Mouse (Mus musculus) forelimb bud, embryonic 11.5 days (tissue): ENCODE measurements around the gene Tlk2.

ENCODE experiments used
- DNase-seq: peaks from one replicate; pipeline ENCODE4 v3.0.0-alpha.2; 2012; ENCODE audit warnings: low read depth, low spot score

Gene Tlk2

DNA sequence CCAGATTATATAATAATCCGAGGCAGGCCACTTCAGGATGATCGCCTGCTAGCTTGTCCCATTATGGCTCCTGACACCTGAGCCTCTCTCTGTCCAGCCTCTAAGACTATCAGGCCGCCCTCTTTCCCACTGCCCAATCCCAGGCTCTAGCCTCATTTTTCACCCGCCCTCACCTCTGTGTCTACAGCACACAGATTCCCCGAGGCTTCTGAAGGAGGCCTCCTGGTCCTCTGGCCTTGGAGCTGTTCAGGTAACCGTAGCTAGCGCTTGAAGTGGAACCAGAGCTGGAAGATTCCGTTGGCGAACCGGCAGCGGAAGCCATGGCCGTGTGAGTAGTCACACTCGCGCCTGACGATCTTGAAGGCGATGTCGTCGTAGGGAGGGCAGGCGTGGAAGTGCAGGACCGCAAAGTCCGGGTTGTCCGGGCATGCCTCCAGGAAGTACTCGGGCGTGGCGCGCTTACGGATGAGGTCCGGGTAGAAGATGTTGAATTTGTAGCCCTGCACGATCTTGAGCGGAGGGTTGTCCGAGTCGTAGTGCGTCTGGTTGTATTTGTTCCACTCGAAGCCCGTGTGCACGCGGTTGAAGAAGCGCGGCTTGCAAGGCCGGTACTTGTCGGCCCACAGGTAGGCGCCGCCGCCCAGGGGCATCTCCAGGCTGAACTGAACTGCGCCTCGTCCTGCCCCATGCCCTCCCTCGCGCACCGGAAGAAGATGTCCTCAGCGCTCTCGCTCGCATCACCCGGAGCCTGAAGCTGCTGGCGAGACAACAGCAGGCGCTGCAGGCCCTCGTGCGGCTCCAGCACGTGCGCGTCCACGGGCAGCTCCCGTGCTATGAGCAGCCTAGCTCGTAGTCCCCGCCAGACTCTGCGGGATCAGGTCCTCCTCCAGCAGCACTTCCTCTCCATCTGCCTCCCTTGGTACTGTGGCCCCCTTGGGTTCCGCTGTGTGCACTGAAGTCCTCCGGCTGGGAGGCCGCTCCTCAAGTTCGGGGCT is 13.8 kb upstream of the Tlk2 start:
- no peak for DNase-seq

GRCm38 (mm10) chr11:105166780-105167179 is 11.8 kb upstream of the Tlk2 start:
- DNase-seq = no peak

DNA sequence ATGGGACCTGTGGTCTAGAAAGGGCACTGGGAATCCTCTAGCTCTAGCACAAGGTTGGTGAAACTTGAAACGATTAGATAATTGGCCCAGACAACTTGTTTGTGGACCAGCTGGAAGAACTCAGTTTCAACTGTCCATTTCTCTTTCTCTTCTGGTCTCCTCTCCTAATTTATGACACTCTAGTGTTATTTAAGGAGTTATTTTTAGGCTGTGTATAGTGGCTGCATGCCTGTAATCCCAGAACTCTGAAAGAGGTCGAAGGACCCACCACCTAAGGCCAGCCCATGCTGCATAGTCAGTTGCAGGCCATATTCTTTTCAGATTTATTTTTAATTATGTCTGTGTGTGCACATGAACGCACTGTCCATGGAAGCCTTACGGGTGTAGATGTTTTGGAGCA is 916 bp downstream of the Tlk2 start:
- DNase-seq = no peak

GRCm38 (mm10) chr11:105180471-105181091 is 2.0 kb downstream of the Tlk2 start:
- no peak for DNase-seq

- peak; percentile 94 for DNase-seq
These were observed 2.6 kb downstream of the Tlk2 start for GRCm38 (mm10) chr11:105181126-105181637.

DNA sequence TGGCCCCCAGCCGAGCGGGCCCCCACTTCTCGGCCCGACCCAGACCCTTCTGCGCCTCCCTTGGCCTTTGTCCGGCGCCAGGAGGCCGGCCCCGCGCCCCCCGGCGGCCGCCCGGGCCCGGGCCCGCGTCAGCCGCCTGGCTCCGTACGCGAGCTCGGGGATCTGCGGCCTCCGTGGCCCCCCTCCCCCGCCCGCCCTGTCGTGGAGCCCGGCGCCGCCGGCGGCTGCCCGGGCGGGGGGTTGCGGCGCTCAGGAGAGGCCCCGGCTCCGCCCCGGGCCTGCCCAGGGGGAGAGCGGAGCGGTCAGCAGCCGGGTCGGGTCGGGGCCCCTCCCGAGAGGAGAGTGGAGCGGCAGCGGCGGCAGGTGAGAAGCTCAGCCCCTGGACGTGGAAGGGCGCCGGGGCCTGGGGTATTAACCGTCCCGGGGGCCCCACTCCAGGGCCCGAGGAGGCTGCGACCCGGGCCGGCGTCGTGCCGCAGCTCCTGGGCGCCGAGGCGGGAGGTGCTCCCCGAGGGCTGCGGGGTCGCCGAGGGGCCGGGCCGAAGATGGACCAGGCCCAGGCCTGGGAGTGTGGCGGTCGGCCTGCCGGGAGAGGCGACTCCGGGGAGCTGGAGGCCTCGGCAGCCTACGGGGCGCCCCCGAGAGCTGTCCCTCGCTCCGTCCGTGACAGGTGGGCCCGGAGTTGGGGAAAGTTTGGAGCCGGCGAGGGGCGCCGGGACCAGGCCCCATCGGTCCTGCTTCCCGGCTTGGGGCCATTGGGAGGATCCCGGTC is 3.3 kb downstream of the Tlk2 start:
- DNase-seq = no peak

DNA sequence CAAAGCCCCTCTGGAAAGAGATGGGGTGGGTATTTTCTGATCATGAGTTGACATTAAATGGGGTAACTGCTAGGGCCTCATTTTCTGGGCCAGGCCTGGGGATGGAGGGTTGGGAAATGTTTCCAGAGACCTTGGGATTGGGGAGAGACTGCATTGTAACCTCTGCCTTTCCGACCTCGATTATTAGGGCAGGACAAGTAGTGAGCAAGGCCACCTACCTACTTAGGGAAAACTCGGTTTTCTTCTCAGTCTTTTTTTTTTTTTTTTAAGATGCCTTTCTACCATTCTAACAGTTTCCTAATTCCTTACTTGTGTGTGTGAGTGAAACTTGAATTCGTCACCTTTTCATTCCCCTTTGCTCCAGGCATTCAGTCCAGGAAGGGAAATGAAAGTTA is 3.9 kb downstream of the Tlk2 start:
- DNase-seq = no peak

GRCm38 (mm10) chr11:105184678-105185077 is 6.1 kb downstream of the Tlk2 start:
- DNase-seq = no peak

- DNase-seq = no peak
These were observed 13.6 kb downstream of the Tlk2 start for GRCm38 (mm10) chr11:105192186-105192585.

DNA sequence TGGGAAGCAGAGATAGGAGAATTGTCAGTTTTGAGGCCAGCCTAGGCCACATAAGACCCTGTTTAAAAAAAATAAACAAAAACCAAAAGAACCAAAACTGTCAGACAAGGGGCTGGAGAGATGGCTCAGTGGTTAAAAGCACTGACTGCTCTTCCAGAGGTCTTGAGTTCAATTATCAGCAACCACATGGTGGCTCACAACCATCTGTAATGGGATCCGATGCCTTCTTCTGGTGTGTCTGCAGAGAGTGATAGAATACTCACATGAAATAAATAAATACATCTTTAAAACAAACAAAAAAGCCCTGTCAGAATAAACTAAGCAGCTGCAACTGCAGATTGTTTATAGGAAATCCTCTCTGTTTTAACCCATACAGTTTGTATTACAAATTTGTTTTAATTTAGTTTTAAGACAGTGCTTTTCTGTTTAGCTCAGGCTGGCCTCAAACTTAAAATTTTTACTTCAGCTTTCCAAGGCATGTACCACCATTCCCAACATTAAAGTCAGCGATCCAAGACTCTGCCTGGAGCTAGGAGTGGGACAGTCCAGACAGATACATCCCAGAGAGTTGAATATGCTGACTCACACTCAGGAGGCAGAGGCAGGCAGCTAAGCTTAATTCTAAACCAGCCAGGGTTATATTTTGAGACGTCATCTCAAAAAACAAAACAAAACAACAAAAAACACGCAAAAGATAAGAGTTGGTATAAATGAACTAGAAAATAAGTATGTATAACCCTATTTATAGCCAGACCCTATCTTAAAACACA is 18.5 kb downstream of the Tlk2 start:
- no peak for DNase-seq

DNA sequence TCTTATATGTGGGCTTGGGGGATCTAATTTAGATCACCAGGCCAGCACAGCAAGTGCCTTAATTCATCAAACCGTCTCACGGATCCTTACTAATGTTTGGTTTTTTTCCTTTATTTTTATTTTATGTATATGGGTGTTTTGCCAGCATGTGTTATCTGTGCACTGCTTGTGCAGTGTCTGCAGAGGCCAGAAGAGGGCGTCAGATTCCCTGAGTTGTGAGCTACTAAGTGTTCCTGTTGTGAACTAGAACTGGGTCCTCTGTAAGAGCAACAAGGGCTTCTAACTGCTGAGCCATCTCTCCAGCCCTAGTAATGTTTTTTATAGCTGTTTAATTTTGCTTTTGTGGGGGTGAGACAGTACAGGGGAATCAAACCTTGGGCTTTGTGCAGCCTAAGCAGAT is 23.8 kb downstream of the Tlk2 start:
- DNase-seq = no peak

- no peak for DNase-seq
These were observed 31.4 kb downstream of the Tlk2 start for GRCm38 (mm10) chr11:105210007-105210406.

DNA sequence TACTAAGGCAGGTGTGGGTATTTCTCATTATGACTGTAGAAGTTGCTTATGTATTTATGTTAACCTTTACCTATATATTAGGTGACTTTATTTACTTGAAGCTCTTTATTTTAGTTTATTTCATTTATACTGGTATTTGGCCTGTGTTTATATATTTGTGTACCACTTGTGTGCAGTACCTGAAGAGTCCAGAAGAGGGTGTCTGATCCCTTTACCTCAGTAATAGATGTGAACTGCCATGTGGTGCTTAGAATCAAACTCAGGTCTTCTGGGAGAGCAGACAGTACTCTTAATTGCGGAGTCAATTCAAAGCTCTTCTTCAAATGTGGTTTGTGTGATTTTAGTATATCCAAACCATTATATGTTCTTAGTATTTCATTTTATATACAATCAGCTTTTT is 35.6 kb downstream of the Tlk2 start:
- DNase-seq = no peak

DNA sequence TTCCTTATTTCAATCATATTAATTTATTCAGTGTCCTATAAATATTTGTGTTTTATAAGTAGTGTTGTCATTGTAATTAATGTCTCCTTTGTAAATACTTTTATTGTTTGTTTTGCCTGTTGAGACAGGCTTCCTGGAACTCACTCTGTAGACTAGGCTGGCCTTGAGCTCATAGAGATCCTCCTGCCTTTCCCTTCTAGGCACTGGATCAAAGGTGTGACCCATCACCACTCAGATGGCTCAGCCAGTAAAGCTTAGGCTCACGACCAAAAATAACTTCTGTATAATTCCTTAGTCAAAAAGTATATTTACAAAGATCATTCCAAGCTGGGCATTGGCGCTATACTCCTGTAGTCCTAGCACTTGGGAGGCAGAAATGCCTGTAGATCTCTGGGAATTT is 39.2 kb downstream of the Tlk2 start:
- DNase-seq = no peak

GRCm38 (mm10) chr11:105234501-105234900 is 55.9 kb downstream of the Tlk2 start:
- no peak for DNase-seq

GRCm38 (mm10) chr11:105240991-105241390 is 62.4 kb downstream of the Tlk2 start:
- DNase-seq = peak; percentile 27

DNA sequence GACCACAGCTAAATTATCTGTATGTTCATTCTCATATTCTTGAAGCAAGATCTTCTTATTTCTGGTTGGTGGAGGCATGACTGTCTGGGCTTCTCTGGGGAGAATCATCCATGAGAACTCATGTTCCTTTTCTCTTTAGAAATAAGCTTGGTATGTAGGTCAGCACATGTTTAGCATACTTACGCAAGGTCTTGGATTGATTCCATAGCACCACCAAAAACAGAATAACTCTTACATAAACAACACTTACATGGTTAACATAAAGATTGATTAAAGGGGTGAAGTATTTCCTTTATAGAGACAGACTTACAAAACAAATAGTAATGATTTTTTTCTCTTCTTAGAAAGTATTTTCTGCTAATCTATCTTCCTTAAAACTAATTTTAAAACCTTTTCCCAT is 67.8 kb downstream of the Tlk2 start:
- DNase-seq = no peak

- DNase-seq = no peak
These were observed 68.2 kb downstream of the Tlk2 start for GRCm38 (mm10) chr11:105246785-105247184.

GRCm38 (mm10) chr11:105247321-105247720 is 68.7 kb downstream of the Tlk2 start:
- DNase-seq = no peak

- no peak for DNase-seq
These were observed 81.1 kb downstream of the Tlk2 start for GRCm38 (mm10) chr11:105259733-105260132.

- no peak for DNase-seq
These were observed 82.5 kb downstream of the Tlk2 start for GRCm38 (mm10) chr11:105261116-105261515.
